Mouse (Mus musculus) liver, embryonic 14.5 days (tissue): ENCODE measurements around the gene Zfp92. TPM values are rescaled to one million over a fixed set of nuclear protein-coding genes. Genes with fewer than 3 reads are reported as not detected.

Source experiments
- ATAC-seq: fragments of 200-750 bp; cut with Nextera tagmentation; 2 replicates; pipeline ENCODE4 v1.8.0; 2017; ENCODE audit warnings: moderate number of reproducible peaks, mild to moderate bottlenecking, moderate library complexity; ENCODE audit not compliant: insufficient read depth
- DNase-seq, 3 experiments: peaks; one replicate each; pipeline ENCODE4 v3.0.0-alpha.2; 2012 to 2013; ENCODE audit warnings: low read depth in 3 of 3, low spot score in 3 of 3
- H3K27ac ChIP-seq: fragments of 300-500 bp; sonication (generic); 2 replicates; pipeline ENCODE4 v1.5.1; 2014; ENCODE audit warnings: moderate library complexity, mild to moderate bottlenecking, control low read depth, inconsistent platforms
- H3K27me3 ChIP-seq: fragments of 300-500 bp; sonication (generic); 2 replicates; pipeline ENCODE4 v1.6.1; 2014; ENCODE audit warnings: mild to moderate bottlenecking, low read length, moderate library complexity; ENCODE audit not compliant: control insufficient read depth, insufficient read depth
- H3K36me3 ChIP-seq: fragments of 300-500 bp; sonication (generic); replicated peaks from 2 replicates; pipeline ENCODE4 v1.6.1; 2014; ENCODE audit warnings: low read depth; ENCODE audit not compliant: control insufficient read depth, insufficient read depth
- H3K4me1 ChIP-seq, 2 experiments: fragments of 200-500 bp in 1 of 2; fragments of 300-500 bp in 1 of 2; sonication (generic) in 1 of 2; replicated peaks; 2 replicates each; pipeline ENCODE4 v1.6.1; 2012 to 2014; ENCODE audit warnings: antibody characterized with exemption in 1 of 2, inconsistent platforms in 1 of 2, low read length in 1 of 2; ENCODE audit not compliant: control insufficient read depth in 2 of 2, insufficient read depth in 2 of 2
- H3K4me2 ChIP-seq: fragments of 300-500 bp; sonication (generic); 2 replicates; pipeline ENCODE4 v1.6.1; 2014; ENCODE audit warnings: low read depth, mild to moderate bottlenecking, control low read depth, moderate library complexity
- H3K4me3 ChIP-seq, 2 experiments: fragments of 200-500 bp in 1 of 2; fragments of 300-500 bp in 1 of 2; sonication (generic) in 1 of 2; 2 replicates each; pipeline ENCODE4 v1.5.1; 2012 to 2014; ENCODE audit warnings: low read depth in 2 of 2, low read length in 2 of 2, mild to moderate bottlenecking in 2 of 2, control low read depth in 1 of 2, inconsistent platforms in 1 of 2, moderate library complexity in 1 of 2; ENCODE audit not compliant: insufficient read depth in 1 of 2
- H3K9ac ChIP-seq: fragments of 300-500 bp; sonication (generic); replicated peaks from 2 replicates; pipeline ENCODE4 v1.6.1; 2014; ENCODE audit warnings: mild to moderate bottlenecking, control low read depth, moderate library complexity
- H3K9me3 ChIP-seq: fragments of 300-500 bp; sonication (generic); 2 replicates; pipeline ENCODE4 v1.6.1; 2016; ENCODE audit warnings: low read length, mixed read lengths; ENCODE audit not compliant: control insufficient read depth
- CTCF ChIP-seq: IDR thresholded peaks from 2 replicates; pipeline ENCODE4 v1.5.1; 2016; ENCODE audit warnings: antibody characterized with exemption, low read depth, control low read depth
- EP300 ChIP-seq: IDR thresholded peaks from 2 replicates; pipeline ENCODE4 v1.6.1; 2016; ENCODE audit warnings: antibody characterized with exemption, low read depth
- WGBS: fragments of 180-500 bp; shearing (Covaris S2); extraction: QIAGEN DNeasy Blood & Tissue Kit; methylation state at CpG from one replicate; pipeline ENCODE4 v1.1.7; 2014; ENCODE audit not compliant: insufficient replicate concordance; 5-methylcytosine and 5-hydroxymethylcytosine counted together
- polyA plus RNA-seq, 2 experiments: library from polyadenylated mRNA; depleted of rRNA in 1 of 2; stranded (reverse) in 1 of 2; unstranded in 1 of 2; fragments of >200 nt; fragmentation: Nextera tagmentation in 1 of 2; extraction: Ambion mirVana in 1 of 2; gene quantifications; 2 replicates each; pipeline versions ENCODE4 v1.2.1 to v1.2.3; 2012 to 2014

Gene Zfp92
- polyA plus RNA-seq (2012; rRNA removed) (0.01 TPM in 2 replicates), polyA plus RNA-seq (2014; fragmentation: Nextera tagmentation; extraction: Ambion mirVana) (not detected in 2 replicates)

DNA sequence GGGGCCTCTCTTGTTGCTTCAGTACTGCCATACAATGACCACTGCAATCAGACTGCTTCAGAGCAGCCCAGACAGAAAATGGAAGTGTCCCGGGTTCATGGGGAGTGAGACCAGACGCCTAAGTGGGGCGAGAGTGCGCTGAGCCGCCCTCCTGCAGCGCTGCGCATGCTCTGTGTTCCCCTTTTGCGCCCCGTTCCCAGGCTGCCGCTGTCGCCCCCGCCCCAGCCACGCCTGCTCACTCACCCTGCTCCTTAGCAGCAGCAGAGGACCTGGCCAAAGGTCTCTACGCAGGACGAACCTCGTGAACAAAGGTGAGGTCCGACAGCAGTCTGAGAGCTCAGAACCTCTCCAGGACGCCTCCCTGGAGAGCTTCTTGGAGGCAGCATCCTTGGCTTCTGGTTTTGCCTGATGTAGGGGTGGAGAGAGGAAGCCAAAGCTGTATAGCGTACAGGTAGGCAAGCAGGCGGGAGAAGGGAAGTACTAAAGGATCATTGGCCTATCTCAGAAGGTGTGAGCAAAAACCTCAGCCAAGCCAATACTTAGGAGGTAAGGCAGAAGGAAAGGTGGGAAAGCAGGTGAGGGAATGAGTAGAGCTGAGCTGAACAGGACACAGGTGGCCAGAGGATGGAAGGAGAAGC is at the start of gene Zfp92:
TSS of gene Zfp92 (plus strand) at position 217 of the 638 bp plus-strand sequence.
- H3K27ac ChIP-seq = no peak within 1 kb of the TSS
- WGBS = 7% methylated on average over 19 of the region's 20 CpGs
- no peaks in the 10 kb centered on the region for H3K27me3 ChIP-seq
- DNase-seq (no peak), ATAC-seq (no peak)
- no peaks in the 10 kb centered on the region for H3K36me3 ChIP-seq
- no peak within 1 kb of the TSS for H3K4me3 ChIP-seq
- no peak within 1 kb of the TSS for H3K9ac ChIP-seq
- no peaks in the 10 kb centered on the region for H3K4me1 ChIP-seq
- H3K9me3 ChIP-seq = no peaks in the 10 kb centered on the region
- TF ChIP-seq EP300 (no peak), CTCF (no peak)
- peak within 1 kb of the TSS; percentile 26; the same call in 1 of the 2 replicates for H3K4me2 ChIP-seq

DNA sequence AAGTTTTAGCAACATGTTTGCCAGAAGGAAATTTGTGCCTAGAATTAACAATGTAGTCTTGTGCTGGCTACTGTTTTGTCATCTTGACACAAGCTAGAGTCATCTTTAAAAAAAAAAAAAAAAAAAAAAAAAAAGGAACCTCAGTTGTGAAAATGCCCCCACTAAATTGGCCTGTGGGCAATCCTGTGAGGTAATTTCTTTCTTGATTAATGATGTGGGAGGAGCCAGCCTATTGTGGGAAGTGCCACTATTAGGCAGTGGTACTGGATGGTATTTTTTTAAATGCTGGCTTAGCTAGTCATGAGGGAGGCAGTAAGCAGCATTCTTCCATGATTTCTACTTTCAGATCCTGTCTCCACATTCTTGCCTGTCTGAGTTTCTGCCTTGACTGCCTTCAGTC is 47.6 kb upstream of the Zfp92 start:
- ATAC-seq = no peak
- Histone ChIP-seq H3K4me2 (no peak overlapping the region), H3K27me3 (no peaks in the 10 kb centered on the region), H3K4me1 (no peaks in the 10 kb centered on the region), H3K27ac (no peak overlapping the region), H3K36me3 (no peaks in the 10 kb centered on the region), H3K9me3 (no peaks in the 10 kb centered on the region), H3K4me3 (no peak overlapping the region), H3K9ac (no peak overlapping the region)
- TF ChIP-seq CTCF (no peak), EP300 (no peak)
- no peak for DNase-seq

DNA sequence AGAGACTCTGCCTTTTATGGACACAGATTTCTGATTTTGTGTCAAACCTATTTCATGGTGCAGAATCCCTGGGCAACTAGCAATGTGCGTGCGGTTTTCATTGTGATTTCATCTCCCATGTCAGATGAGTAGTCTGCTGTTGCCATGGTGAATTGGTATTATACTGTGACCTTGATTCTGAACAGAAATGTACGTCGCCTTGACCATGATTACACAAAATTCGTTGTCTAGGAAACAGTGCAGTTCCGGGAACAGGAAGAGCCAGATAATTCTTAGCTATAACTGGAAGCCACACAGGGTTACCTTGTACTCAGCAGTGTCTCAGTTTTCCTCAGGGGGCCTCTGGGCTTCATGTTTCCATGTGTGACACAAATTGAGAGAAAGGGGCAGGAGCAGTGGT is 26.5 kb upstream of the Zfp92 start:
- ATAC-seq = no peak
- WGBS = 51% methylated on average over 6 of the region's 6 CpGs
- TF ChIP-seq EP300 (no peak), CTCF (no peak)

DNA sequence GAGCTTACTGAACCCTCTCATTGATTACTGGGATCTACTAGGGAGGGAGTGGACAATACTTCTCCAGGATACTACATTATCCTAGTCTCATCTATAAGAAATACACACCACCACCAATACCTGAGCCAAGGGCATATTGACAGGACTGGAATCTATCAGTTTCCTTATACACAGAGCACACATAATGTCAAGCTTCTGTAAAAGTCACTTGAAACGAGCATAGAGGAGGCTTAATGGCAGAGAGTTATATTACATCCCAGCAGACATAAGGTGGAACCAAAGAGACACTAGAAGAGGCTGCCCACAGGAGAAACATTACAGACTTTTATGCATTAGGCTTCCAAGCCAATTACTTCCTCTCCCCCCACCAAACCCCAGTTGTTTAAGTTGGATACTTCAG is 26.0 kb upstream of the Zfp92 start:
- Histone ChIP-seq H3K9me3 (no peaks in the 10 kb centered on the region), H3K9ac (no peak overlapping the region), H3K27ac (no peak overlapping the region), H3K36me3 (no peaks in the 10 kb centered on the region), H3K4me2 (no peak overlapping the region), H3K4me3 (no peak overlapping the region), H3K27me3 (no peaks in the 10 kb centered on the region), H3K4me1 (no peaks in the 10 kb centered on the region)
- DNase-seq (no peak), ATAC-seq (no peak)
- 8% methylated on average over 1 of the region's 1 CpGs for WGBS
- no peak for TF ChIP-seq EP300
- TF ChIP-seq CTCF = no peak

More for the DNA sequence above, 26.5 kb upstream of the Zfp92 start:
- Histone ChIP-seq H3K4me1 (no peaks in the 10 kb centered on the region), H3K27me3 (no peaks in the 10 kb centered on the region), H3K4me2 (no peak overlapping the region), H3K9me3 (no peaks in the 10 kb centered on the region), H3K9ac (no peak overlapping the region), H3K4me3 (no peak overlapping the region), H3K36me3 (no peaks in the 10 kb centered on the region), H3K27ac (no peak overlapping the region)
- DNase-seq = no peak

DNA sequence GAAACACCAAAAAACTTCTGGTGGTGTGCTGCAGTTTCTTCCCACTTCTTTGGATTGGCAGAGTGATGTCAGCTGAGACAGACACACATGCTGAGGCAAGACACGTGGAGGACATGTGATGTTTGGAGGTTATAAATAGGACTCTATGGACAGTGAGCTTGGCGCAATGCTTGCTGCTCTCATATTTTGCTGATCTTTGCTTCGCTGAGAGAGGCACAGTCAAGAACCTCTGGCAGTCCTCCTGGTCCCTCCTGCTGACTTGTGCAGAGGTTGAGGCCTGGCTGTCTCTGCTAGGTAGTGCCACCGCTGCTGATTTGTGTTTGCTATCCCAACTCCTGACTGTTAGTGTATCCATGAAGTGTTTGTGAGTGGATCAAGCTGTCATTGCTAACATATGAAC is 19.4 kb upstream of the Zfp92 start:
- Histone ChIP-seq H3K4me1 (no peaks in the 10 kb centered on the region), H3K36me3 (no peaks in the 10 kb centered on the region), H3K4me3 (no peak overlapping the region), H3K27ac (no peak overlapping the region), H3K9me3 (no peaks in the 10 kb centered on the region), H3K4me2 (no peak overlapping the region), H3K9ac (no peak overlapping the region), H3K27me3 (no peaks in the 10 kb centered on the region)
- DNase-seq = no peak
- ATAC-seq = no peak
- WGBS = 69% methylated on average over 4 of the region's 4 CpGs
- TF ChIP-seq CTCF (no peak), EP300 (no peak)
